Mouse (Mus musculus) thymus, postnatal 4 days (tissue): ENCODE data around the gene B4galnt1.

ENCODE experiments used
- DNase-seq: peaks from one replicate; pipeline ENCODE4 v3.0.0; 2021

Gene B4galnt1

GRCm38 (mm10) chr10:127171631-127172200, 6.7 kb downstream of the B4galnt1 start:
- DNase-seq = no peak

- no peak for DNase-seq
Measured at GRCm38 (mm10) chr10:127173148-127174065, 8.4 kb downstream of the B4galnt1 start.

- no peak for DNase-seq
Measured at GRCm38 (mm10) chr10:127174170-127174569, 9.1 kb downstream of the B4galnt1 start.

- no peak for DNase-seq
Measured at GRCm38 (mm10) chr10:127176228-127176627, 11.2 kb downstream of the B4galnt1 start.

GRCm38 (mm10) chr10:127176756-127177155, 11.7 kb downstream of the B4galnt1 start:
- no peak for DNase-seq

- no peak for DNase-seq
Measured at GRCm38 (mm10) chr10:127177235-127177634, 12.2 kb downstream of the B4galnt1 start.

- peak; percentile 75 for DNase-seq
Measured at GRCm38 (mm10) chr10:127177719-127178118, 12.7 kb downstream of the B4galnt1 start.

GRCm38 (mm10) chr10:127178286-127179027, 13.4 kb downstream of the B4galnt1 start:
- no peak for DNase-seq

GRCm38 (mm10) chr10:127179871-127180694, 15.1 kb downstream of the B4galnt1 start, which contains the start of gene Slc26a10:
Slc26a10 (minus strand) TSS chr10:127180645.
- DNase-seq = peak; percentile 56

- DNase-seq = no peak
Measured at GRCm38 (mm10) chr10:127180695-127181047, 15.6 kb downstream of the B4galnt1 start.

GRCm38 (mm10) chr10:127181566-127181965, 16.5 kb downstream of the B4galnt1 start:
- DNase-seq = no peak

GRCm38 (mm10) chr10:127182624-127183023, 17.6 kb downstream of the B4galnt1 start:
- no peak for DNase-seq

- no peak for DNase-seq
Measured at GRCm38 (mm10) chr10:127183759-127184158, 18.7 kb downstream of the B4galnt1 start.

- peak; percentile 58 for DNase-seq
Measured at GRCm38 (mm10) chr10:127185101-127185500, 20.1 kb downstream of the B4galnt1 start.

- DNase-seq = no peak
Measured at GRCm38 (mm10) chr10:127185506-127185905, 20.5 kb downstream of the B4galnt1 start.

- DNase-seq = no peak
Measured at GRCm38 (mm10) chr10:127186451-127186850, 21.4 kb downstream of the B4galnt1 start.

- no peak for DNase-seq
Measured at GRCm38 (mm10) chr10:127187371-127188078, 22.5 kb downstream of the B4galnt1 start.

GRCm38 (mm10) chr10:127188079-127188453, 23.0 kb downstream of the B4galnt1 start:
- no peak for DNase-seq

GRCm38 (mm10) chr10:127188465-127189115, 23.6 kb downstream of the B4galnt1 start:
- DNase-seq = peak; percentile 46

GRCm38 (mm10) chr10:127189116-127189650, 24.2 kb downstream of the B4galnt1 start:
- no peak for DNase-seq
